Mouse (Mus musculus): ENCODE measurements around the gene Gm21964.

GRCm38 (mm10) chr8:110082416-110083105, 18.4 kb upstream of the Gm21964 start:
- TF ChIP-seq CTCF (IDR thresholded peaks at IDR 0.05; ENCODE audit: low read depth) (no peak), EP300 (IDR thresholded peaks at IDR 0.05; ENCODE audit: low read depth) (no peak)
